Mouse (Mus musculus) cortical plate, adult 2 months (tissue): ENCODE data around the gene Nppb. TPM values are rescaled to one million over a fixed set of nuclear protein-coding genes. Genes with fewer than 3 reads are reported as not detected.

Experiments used
- H3K27ac ChIP-seq: fragments of 200-500 bp; 2 replicates; pipeline ENCODE4 v1.5.1; 2012; ENCODE audit warnings: low read length, control low read depth, inconsistent platforms; ENCODE audit not compliant: insufficient read depth
- H3K4me1 ChIP-seq: fragments of 200-500 bp; 2 replicates; pipeline ENCODE4 v1.6.1; 2011; ENCODE audit warnings: low read length; ENCODE audit not compliant: control insufficient read depth, insufficient read depth
- H3K4me3 ChIP-seq: fragments of 200-500 bp; 2 replicates; pipeline ENCODE4 v1.5.1; 2011; ENCODE audit warnings: mild to moderate bottlenecking, low read length, control low read depth; ENCODE audit not compliant: insufficient read depth
- CTCF ChIP-seq: fragments of 200-500 bp; IDR thresholded peaks from 2 replicates; pipeline ENCODE4 v1.5.1; 2011; ENCODE audit warnings: mild to moderate bottlenecking, control low read depth, low read length; ENCODE audit not compliant: insufficient read depth; ENCODE audit errors: extremely low read depth
- POLR2A ChIP-seq: fragments of 200-500 bp; IDR thresholded peaks from 2 replicates; pipeline ENCODE4 v1.6.1; 2011; ENCODE audit warnings: mild to moderate bottlenecking, low read length, control low read depth; ENCODE audit not compliant: insufficient read depth; ENCODE audit errors: extremely low read depth
- polyA plus RNA-seq: library from polyadenylated mRNA; depleted of rRNA; stranded (reverse); fragments of >200 nt; gene quantifications from 2 replicates; pipeline ENCODE4 v1.2.3, GENCODE M21; 2012

Nppb gene
- polyA plus RNA-seq, 1 experiment = not detected

- Histone ChIP-seq H3K4me3 (no peak overlapping the region), H3K4me1 (peaks cover 1% of the 10 kb centered on the region; the same call in 1 of the 2 replicates)
- no peak for TF ChIP-seq CTCF
- TF ChIP-seq POLR2A = no peak
Observed at GRCm38 (mm10) chr4:148004361-148004760, 18.8 kb downstream of the Nppb start.

GRCm38 (mm10) chr4:148008412-148008811 lies 22.8 kb downstream of the Nppb start:
- Histone ChIP-seq H3K4me1 (no peaks in the 10 kb centered on the region), H3K27ac (no peak overlapping the region), H3K4me3 (no peak overlapping the region)
- TF ChIP-seq POLR2A (no peak), CTCF (peak; percentile 80)

More at GRCm38 (mm10) chr4:148004361-148004760, 18.8 kb downstream of the Nppb start:
- no peak overlapping the region for H3K27ac ChIP-seq

GRCm38 (mm10) chr4:148009641-148010040 lies 24.1 kb downstream of the Nppb start:
- Histone ChIP-seq H3K4me3 (no peak overlapping the region), H3K27ac (no peak overlapping the region), H3K4me1 (no peaks in the 10 kb centered on the region)
- TF ChIP-seq POLR2A = no peak

- TF ChIP-seq CTCF (no peak), POLR2A (no peak)
- Histone ChIP-seq H3K27ac (no peak overlapping the region), H3K4me3 (no peak overlapping the region), H3K4me1 (no peaks in the 10 kb centered on the region)
Observed at GRCm38 (mm10) chr4:148011332-148011731, 25.7 kb downstream of the Nppb start.

GRCm38 (mm10) chr4:148012216-148012615 lies 26.6 kb downstream of the Nppb start:
- Histone ChIP-seq H3K27ac (no peak overlapping the region), H3K4me1 (no peaks in the 10 kb centered on the region), H3K4me3 (no peak overlapping the region)
- TF ChIP-seq POLR2A (no peak), CTCF (no peak)

GRCm38 (mm10) chr4:148015418-148015817 lies 29.8 kb downstream of the Nppb start:
- peaks cover 1% of the 10 kb centered on the region; the same call in 1 of the 2 replicates for H3K4me1 ChIP-seq
- H3K27ac ChIP-seq = no peak overlapping the region
- H3K4me3 ChIP-seq = no peak overlapping the region
- TF ChIP-seq POLR2A (no peak), CTCF (peak; percentile 47)

- Histone ChIP-seq H3K27ac (no peak overlapping the region), H3K4me1 (peaks cover 1% of the 10 kb centered on the region; the same call in 1 of the 2 replicates), H3K4me3 (no peak overlapping the region)
- no peak for TF ChIP-seq POLR2A
- no peak for TF ChIP-seq CTCF
Observed at GRCm38 (mm10) chr4:148016981-148017380, 31.4 kb downstream of the Nppb start.

GRCm38 (mm10) chr4:148018410-148018809 lies 32.8 kb downstream of the Nppb start:
- Histone ChIP-seq H3K4me1 (peaks cover 1% of the 10 kb centered on the region; the same call in 1 of the 2 replicates), H3K4me3 (no peak overlapping the region), H3K27ac (0 out of 2 replicates have a peak overlapping the region, but pooled peaks have one; percentile 29)
- TF ChIP-seq POLR2A (no peak), CTCF (no peak)

GRCm38 (mm10) chr4:148024003-148024402 lies 38.4 kb downstream of the Nppb start:
- Histone ChIP-seq H3K4me3 (no peak overlapping the region), H3K27ac (no peak overlapping the region), H3K4me1 (peaks cover 1% of the 10 kb centered on the region; the same call in 1 of the 2 replicates)
- TF ChIP-seq CTCF (no peak), POLR2A (no peak)

- TF ChIP-seq CTCF (no peak), POLR2A (no peak)
- Histone ChIP-seq H3K4me1 (no peaks in the 10 kb centered on the region), H3K27ac (no peak overlapping the region), H3K4me3 (no peak overlapping the region)
Observed at GRCm38 (mm10) chr4:148029297-148029696, 43.7 kb downstream of the Nppb start.

- no peak overlapping the region for H3K27ac ChIP-seq
- no peak overlapping the region for H3K4me3 ChIP-seq
- H3K4me1 ChIP-seq = no peaks in the 10 kb centered on the region
- TF ChIP-seq CTCF (no peak), POLR2A (no peak)
Observed at GRCm38 (mm10) chr4:148030506-148030905, 44.9 kb downstream of the Nppb start.
